Mouse (Mus musculus) limb, embryonic 11.5 days (tissue): ENCODE measurements at regions not wholly inside any gene's neighbourhood (a gene's known extent, or its start where the extent isn't known, plus 50 kb on each side); places are given as distances from the start of the nearest gene placed in this dataset.

Experiments used
- ATAC-seq: fragments of 200-750 bp; cut with Nextera tagmentation; 2 replicates; pipeline ENCODE4 v1.8.0; 2017; ENCODE audit warnings: low read depth; ENCODE audit not compliant: insufficient number of reproducible peaks, low FRiP score, low TSS enrichment
- DNase-seq: peaks from one replicate; pipeline ENCODE4 v3.0.0-alpha.2; 2015; ENCODE audit warnings: low spot score
- H3K27ac ChIP-seq: fragments of 300-500 bp; sonication (generic); replicated peaks from 2 replicates; pipeline ENCODE4 v1.5.1; 2014; ENCODE audit warnings: low read depth, mild to moderate bottlenecking, low read length
- H3K27me3 ChIP-seq: fragments of 300-500 bp; sonication (generic); 2 replicates; pipeline ENCODE4 v1.6.1; 2014; ENCODE audit warnings: mild to moderate bottlenecking, low read length, mixed read lengths; ENCODE audit not compliant: control insufficient read depth, insufficient read depth
- H3K36me3 ChIP-seq: fragments of 300-500 bp; sonication (generic); 2 replicates; pipeline ENCODE4 v1.6.1; 2014; ENCODE audit warnings: mild to moderate bottlenecking, low read length, moderate library complexity, mixed read lengths; ENCODE audit not compliant: control insufficient read depth, insufficient read depth
- H3K4me1 ChIP-seq: fragments of 300-500 bp; sonication (generic); 2 replicates; pipeline ENCODE4 v1.6.1; 2014; ENCODE audit warnings: low read length, mixed read lengths; ENCODE audit not compliant: control insufficient read depth, insufficient read depth
- H3K4me2 ChIP-seq: fragments of 300-500 bp; sonication (generic); 2 replicates; pipeline ENCODE4 v1.6.1; 2014; ENCODE audit warnings: low read depth, mild to moderate bottlenecking, moderate library complexity; ENCODE audit not compliant: severe bottlenecking
- H3K4me3 ChIP-seq: fragments of 300-500 bp; sonication (generic); 2 replicates; pipeline ENCODE4 v1.5.1; 2014; ENCODE audit warnings: low read depth, low read length
- H3K9ac ChIP-seq: fragments of 300-500 bp; sonication (generic); 2 replicates; pipeline ENCODE4 v1.6.1; 2014; ENCODE audit warnings: mild to moderate bottlenecking, low read length
- H3K9me3 ChIP-seq: fragments of 300-500 bp; sonication (generic); 2 replicates; pipeline ENCODE4 v1.6.1; 2016; ENCODE audit warnings: low read length; ENCODE audit not compliant: control insufficient read depth
- WGBS: fragments of 180-500 bp; shearing (Covaris S2); extraction: QIAGEN DNeasy Blood & Tissue Kit; methylation state at CpG from one replicate; pipeline ENCODE4 v1.1.7; 2014; 5-methylcytosine and 5-hydroxymethylcytosine counted together

DNA sequence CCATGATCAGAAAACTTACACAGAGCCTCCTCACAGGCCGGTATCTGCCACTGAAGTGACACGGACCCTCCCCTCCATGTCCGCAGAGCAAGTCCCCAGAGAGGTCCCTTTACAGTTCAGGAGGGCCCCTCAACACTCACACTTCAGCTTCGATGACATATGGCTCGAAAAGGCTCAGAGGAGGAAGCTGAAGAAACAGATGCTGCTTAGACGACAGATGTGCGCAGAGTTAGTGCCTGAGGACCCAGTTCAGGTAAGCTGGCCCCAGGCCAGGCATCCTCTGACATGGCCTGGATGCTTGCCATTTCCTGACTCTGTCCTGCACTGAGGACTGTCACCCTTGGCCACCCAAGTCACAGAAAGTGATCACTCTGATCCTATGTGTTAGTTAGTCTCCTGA, 110.7 kb downstream of the Fam168b start:
- no peak for ATAC-seq
- Histone ChIP-seq H3K9ac (no peak overlapping the region), H3K9me3 (no peaks in the 10 kb centered on the region), H3K4me2 (no peak overlapping the region), H3K4me1 (no peaks in the 10 kb centered on the region), H3K36me3 (no peaks in the 10 kb centered on the region), H3K4me3 (no peak overlapping the region), H3K27me3 (no peaks in the 10 kb centered on the region), H3K27ac (no peak overlapping the region)
- 71% methylated on average over 7 of the region's 7 CpGs for WGBS
- no peak for DNase-seq

DNA sequence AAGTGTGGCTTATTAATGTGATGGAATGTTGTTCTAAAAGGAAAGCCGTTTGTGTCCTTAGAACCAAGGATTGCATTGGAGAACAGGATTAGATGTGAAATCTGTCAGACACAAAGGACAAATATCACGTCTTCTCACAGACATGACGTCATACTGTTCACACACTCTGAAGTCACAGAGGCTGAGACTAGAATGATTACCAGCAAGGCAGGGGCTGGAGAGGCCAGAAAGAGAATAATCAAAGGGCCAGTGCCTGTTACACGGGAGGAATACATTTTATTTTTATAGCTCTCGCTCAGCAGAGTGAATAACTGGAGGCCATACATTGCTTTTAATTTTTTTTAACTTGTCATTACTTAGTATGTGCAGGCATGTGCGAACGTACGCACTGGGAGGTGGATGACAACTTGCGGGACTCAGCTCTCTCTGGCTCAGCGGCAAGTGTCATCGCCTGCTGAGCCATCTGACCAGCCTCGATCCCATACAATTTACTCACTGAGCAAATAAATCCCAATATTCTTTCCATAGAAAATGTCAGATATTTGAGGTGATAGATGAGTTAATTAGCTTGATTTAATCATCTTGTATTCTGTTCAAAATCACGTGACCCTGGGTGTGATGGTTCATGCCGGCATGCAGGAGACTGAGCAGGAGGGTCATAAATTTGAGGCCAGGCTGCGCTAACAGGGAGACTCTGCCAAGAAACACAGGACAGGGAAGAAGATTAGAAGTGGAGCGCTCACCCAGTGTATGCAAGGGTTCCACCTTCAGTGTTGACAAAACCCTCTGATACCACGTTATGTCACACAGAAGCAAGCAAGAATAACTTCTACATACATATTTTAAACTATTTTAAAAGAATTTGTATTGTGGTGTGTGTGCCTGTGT, 109.6 kb downstream of the Fam168b start:
- no peaks in the 10 kb centered on the region for H3K9me3 ChIP-seq
- WGBS, result 83% methylated on average over 17 of the region's 17 CpGs
- no peak overlapping the region for H3K4me3 ChIP-seq

DNA sequence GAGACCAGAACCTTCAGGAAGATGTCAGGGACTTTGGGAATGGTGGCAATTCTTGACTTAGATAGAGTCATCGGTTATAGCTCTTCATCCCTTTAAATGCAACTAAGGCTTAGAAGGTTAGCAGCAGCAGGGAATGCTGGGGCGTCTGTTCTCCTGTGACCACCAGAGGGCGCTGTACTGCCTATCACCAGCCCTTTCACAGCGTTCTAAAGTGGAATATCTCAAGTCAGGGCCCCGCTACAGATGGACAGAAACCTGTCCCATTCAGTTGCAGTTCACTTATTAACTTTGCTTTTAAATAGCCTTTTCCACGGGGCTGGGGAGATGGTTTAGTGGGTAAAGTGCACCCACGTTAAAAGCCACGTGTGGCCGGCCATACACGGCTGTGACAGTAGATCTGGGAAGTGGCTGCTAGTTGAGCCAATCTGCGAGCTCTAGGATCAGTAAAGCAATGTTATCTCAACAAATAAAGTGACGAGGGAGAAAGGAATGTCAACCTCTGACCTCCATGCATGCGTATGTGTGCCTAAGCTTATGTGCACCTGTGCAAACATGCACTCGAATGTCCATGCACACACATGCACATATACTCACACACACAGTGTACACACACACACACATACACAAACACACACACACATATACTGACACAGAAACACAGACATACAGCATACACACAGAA, 104.3 kb downstream of the Fam168b start:
- no peaks in the 10 kb centered on the region for H3K9me3 ChIP-seq
- H3K4me2 ChIP-seq, result no peak overlapping the region
- H3K36me3 ChIP-seq, result no peaks in the 10 kb centered on the region
- ATAC-seq (no peak), DNase-seq (peak; percentile 74)
- no peaks in the 10 kb centered on the region for H3K4me1 ChIP-seq
- H3K27me3 ChIP-seq, result no peaks in the 10 kb centered on the region
- no peak overlapping the region for H3K9ac ChIP-seq
- WGBS, result 50% methylated on average over 14 of the region's 14 CpGs
- H3K4me3 ChIP-seq, result no peak overlapping the region
- no peak overlapping the region for H3K27ac ChIP-seq

More for the DNA sequence above, 109.6 kb downstream of the Fam168b start:
- Histone ChIP-seq H3K36me3 (no peaks in the 10 kb centered on the region), H3K27me3 (no peaks in the 10 kb centered on the region), H3K9ac (no peak overlapping the region), H3K4me1 (no peaks in the 10 kb centered on the region), H3K4me2 (no peak overlapping the region), H3K27ac (no peak overlapping the region)
- no peak for DNase-seq
- no peak for ATAC-seq

DNA sequence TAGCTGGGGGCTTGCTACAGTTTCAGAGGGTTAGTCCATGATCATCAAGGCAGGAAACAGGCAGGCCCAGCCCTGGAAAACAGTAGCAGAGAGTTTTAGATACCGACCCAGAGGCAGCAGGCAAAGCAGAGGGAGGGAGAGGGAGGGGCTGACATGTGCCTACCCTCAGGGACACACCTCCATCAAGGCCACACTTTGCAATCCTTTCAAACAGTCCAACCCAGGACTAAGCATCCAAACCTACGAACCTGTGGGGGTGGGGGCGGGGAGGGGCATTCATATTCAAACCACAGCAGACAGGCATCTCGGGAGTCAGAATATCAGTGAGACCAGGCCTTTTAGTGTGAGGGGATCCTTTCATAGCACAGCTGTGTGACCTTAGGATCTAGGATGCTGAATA, 103.2 kb downstream of the Fam168b start:
- no peaks in the 10 kb centered on the region for H3K4me1 ChIP-seq
- no peak overlapping the region for H3K4me3 ChIP-seq
- no peak for ATAC-seq
- H3K9ac ChIP-seq, result no peak overlapping the region
- no peak for DNase-seq
- no peak overlapping the region for H3K4me2 ChIP-seq
- H3K27ac ChIP-seq, result no peak overlapping the region
- no peaks in the 10 kb centered on the region for H3K36me3 ChIP-seq
- no peaks in the 10 kb centered on the region for H3K27me3 ChIP-seq
- H3K9me3 ChIP-seq, result no peaks in the 10 kb centered on the region
- 79% methylated on average over 4 of the region's 4 CpGs for WGBS

DNA sequence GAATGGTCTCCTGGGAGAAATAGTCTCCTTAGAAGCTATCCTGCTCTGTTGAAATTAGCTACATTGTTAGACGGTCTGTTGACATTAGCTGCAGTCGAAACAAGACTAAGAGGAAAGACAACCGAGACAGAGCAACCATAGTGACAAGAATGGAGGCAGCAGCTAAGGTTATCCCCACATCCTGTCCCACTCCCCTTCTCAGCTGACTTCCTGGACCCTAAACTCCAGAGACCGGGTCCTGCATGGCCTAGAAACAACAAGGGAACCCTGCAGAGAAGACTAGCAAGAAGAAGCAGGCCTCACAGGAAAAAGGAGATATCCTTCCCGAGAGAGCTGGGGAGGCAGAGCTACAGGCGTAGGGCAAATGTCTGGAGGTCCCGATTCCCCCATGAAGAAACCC, 102.0 kb downstream of the Fam168b start:
- H3K9ac ChIP-seq, result no peak overlapping the region
- no peak overlapping the region for H3K4me2 ChIP-seq
- no peak overlapping the region for H3K27ac ChIP-seq
- H3K4me1 ChIP-seq, result no peaks in the 10 kb centered on the region
- no peaks in the 10 kb centered on the region for H3K36me3 ChIP-seq
- ATAC-seq, result no peak
- no peak for DNase-seq
- H3K9me3 ChIP-seq, result no peaks in the 10 kb centered on the region
- H3K27me3 ChIP-seq, result no peaks in the 10 kb centered on the region
- no peak overlapping the region for H3K4me3 ChIP-seq
- 78% methylated on average over 7 of the region's 7 CpGs for WGBS

DNA sequence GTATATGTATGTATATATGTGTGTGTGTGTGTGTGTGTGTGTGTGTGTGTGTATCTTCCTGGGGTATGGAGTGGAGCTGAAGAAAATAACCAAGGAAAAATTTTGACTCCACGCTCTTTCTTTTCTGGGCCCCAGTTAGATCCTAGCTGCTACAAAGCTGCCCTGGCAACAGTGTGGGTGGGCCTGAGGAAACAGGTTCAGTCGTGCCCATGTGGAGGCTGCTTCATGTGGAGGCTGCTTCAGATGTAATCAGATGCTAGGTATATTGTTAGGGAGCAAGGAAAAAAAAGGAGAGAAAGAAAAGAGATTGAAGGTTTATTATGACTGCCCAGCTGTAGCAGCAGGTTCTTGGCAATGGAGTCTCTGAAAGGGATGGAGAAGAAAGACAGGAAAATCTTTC, 100.6 kb downstream of the Fam168b start:
- DNase-seq (no peak), ATAC-seq (no peak)
- WGBS, result 69% methylated on average over 2 of the region's 2 CpGs

DNA sequence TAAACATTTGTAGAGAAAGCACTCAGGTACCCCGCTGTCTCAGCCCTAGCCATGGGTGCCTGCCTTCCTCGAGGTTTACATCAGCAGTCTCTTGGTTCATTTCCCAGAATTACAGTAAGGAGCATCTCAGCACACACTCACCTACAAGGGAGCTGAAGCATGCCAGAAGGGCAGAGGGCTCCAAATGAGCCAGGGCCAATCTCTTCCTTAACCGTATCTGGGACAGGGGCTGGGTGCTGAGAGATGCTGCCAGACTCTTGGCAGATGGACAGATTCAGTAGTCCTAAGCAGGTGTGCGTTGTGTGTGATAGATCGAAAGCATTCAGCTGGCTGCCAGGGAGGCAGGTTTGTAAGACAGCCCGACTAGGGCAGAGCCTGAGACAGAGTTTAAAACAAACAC, 97.0 kb downstream of the Fam168b start:
- Histone ChIP-seq H3K9ac (no peak overlapping the region), H3K27ac (no peak overlapping the region), H3K4me2 (no peak overlapping the region), H3K4me1 (peaks cover 12% of the 10 kb centered on the region; the same call in 1 of the 2 replicates), H3K27me3 (peaks cover 20% of the 10 kb centered on the region), H3K4me3 (no peak overlapping the region), H3K9me3 (no peaks in the 10 kb centered on the region), H3K36me3 (no peaks in the 10 kb centered on the region)
- DNase-seq (no peak), ATAC-seq (no peak)
- 77% methylated on average over 6 of the region's 6 CpGs for WGBS

More for the DNA sequence above, 100.6 kb downstream of the Fam168b start:
- no peaks in the 10 kb centered on the region for H3K9me3 ChIP-seq
- no peaks in the 10 kb centered on the region for H3K27me3 ChIP-seq
- no peak overlapping the region for H3K4me2 ChIP-seq
- H3K9ac ChIP-seq, result no peak overlapping the region
- H3K36me3 ChIP-seq, result no peaks in the 10 kb centered on the region
- no peak overlapping the region for H3K4me3 ChIP-seq
- no peak overlapping the region for H3K27ac ChIP-seq
- H3K4me1 ChIP-seq, result no peaks in the 10 kb centered on the region

DNA sequence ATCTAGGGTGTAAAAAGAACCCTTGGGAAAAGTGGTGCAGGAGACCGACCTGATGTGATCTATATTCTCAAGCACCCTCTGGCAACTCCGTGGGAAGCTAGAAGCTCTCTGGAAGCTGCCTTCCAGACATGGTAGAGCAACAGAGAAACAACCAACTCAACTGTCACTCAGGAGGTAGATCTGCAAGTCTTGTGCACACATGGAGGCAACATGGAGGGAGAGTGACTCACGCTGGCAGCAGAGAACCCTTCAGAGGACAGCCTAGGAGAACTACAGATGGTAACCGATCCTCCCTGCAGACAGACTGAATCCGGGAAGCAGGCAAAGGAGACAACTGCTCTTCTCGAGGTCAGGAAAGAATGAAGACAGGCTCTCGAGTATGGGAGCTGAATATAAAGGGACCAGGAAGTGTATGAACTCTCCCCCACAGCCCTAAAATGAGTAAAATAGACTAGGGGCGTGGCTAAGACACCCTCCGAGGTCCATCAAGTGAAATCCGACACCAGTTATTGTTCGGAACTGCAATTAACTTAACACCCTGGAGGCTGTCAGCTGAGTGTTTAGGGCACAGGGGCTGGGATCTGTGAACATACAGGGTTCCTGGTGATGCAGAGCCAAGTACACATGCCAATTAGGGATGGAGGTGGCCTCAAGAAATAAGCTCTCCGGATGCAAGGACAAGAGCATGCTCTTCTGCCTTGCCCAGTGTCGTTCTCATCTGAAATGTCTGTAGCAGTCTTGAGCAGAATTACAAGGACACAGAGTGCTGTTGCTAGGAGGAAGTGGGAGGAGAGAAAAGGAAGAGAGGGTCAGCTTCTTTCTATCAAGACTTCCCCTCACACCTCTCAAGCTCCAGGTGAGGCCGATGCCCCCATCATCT, 93.5 kb downstream of the Fam168b start:
- peaks cover 36% of the 10 kb centered on the region for H3K27me3 ChIP-seq
- no peak overlapping the region for H3K9ac ChIP-seq
- no peaks in the 10 kb centered on the region for H3K9me3 ChIP-seq
- H3K4me3 ChIP-seq, result peak overlapping the region; percentile 61
- H3K36me3 ChIP-seq, result no peaks in the 10 kb centered on the region
- DNase-seq, result peak; percentile 43
- no peak for ATAC-seq
- peaks cover 16% of the 10 kb centered on the region; the same call in 1 of the 2 replicates for H3K4me1 ChIP-seq
- WGBS, result 6% methylated on average over 14 of the region's 14 CpGs
- H3K4me2 ChIP-seq, result peak overlapping the region; percentile 97; the same call in 1 of the 2 replicates
- no peak overlapping the region for H3K27ac ChIP-seq
